Mouse (Mus musculus): ENCODE results near the gene Olfr1152. TPM values are rescaled to one million over a fixed set of nuclear protein-coding genes. Genes with fewer than 3 reads are reported as not detected.

The Olfr1152 gene
- total RNA-seq (2023) = not detected

DNA sequence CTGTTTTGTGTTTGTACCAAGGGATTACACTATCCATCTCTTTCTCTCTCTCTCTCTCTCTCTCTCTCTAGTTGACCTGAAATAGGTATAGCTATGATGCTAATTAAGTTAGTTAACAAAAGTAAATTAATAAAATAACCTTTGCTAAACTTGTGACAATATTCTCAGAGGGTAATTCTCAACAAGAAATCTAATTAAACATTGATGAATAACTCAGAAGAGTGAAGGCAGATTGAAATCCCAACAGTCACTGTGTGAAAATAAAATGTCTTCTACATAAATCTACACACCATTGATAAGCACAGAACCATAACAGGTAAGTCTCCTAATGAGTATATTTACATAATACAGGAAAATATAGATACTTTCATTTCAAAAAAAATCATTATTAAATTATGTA is at the start of gene Olfr1152:
TSS of gene Olfr1152 (plus strand) at position 301 of the 400 bp plus-strand sequence.

DNA sequence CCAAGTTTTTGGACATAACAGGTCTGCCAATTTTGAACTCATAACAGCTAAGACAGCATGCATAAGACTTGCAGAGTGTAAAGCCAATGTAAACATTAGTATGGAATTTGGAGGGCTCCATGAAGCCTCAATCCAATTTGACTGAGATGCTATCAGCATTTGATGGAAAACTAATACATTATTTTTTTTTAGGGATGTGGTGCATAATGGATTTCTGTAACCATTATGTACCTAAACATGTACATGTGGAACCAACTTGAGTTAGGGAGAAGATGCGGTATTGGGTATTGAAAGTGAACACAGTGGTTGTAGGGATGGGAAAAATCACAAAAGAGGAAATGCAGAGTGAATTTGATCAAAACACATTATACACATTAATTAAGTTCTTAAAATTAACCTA is 36.1 kb upstream of the Olfr1152 start, which contains the start of gene Olfr1148:
TSS of gene Olfr1148 (plus strand) at position 301 of the 400 bp plus-strand sequence.

DNA sequence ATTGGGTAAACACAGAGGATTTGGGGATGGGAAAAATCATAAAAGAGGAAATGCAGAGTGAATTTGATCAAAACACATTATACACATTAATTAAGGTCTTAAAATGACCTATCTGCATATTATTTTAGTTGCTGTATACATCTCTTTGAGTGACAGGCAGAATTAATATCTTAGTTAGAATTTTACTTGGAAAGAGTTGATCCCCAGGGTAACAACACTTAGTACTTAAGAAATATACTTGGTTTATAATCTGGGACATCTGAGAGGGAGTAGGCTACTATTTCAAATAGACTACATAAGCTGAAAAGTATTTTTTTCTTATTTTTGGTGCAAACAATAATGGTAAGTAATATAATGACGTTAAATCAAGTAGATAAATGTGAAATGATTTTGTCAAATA is 22.6 kb upstream of the Olfr1152 start, which contains the start of gene Olfr1150-ps1:
TSS of gene Olfr1150-ps1 (plus strand) at position 301 of the 400 bp plus-strand sequence.

DNA sequence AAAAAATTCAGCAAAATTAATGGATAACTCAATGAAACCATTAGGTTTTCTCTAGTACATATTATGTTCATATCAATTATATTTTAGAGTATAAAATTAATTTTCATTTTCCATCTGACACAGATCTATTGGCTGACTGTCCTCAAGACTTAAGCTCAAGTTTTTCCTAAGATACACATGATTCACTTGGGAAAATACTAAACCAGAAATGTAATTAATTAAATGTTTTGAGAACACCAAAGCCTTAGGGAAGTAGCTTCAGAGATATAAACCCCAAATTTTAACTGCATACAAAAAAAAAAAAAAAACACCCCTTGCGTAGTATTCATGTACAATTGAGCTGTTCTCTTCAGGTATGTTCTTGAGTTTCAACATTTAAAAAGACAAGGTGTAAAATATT is 10.7 kb upstream of the Olfr1152 start, which contains the start of gene Olfr1151:
TSS of gene Olfr1151 (plus strand) at position 301 of the 400 bp plus-strand sequence.

DNA sequence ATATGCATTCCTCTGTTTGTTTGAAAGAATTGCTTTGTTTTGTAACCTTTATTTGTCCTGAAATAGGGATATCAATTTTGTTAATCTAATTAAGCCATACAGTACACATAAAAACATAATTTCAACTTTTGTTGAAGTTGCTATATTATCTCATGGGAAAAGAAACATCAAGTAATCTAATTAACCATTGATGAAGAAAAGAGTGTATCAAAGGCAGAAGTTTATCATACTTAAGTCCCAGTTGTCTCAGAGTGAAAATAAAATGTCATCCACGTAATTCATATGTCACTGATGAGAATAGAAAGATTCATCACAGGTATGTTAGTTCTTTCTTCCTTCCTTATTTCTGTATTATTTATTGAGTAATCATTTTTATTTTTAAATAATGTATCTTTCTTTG is 28.4 kb downstream of the Olfr1152 start, which contains the start of gene Olfr1153:
TSS of gene Olfr1153 (plus strand) at position 301 of the 400 bp plus-strand sequence.

DNA sequence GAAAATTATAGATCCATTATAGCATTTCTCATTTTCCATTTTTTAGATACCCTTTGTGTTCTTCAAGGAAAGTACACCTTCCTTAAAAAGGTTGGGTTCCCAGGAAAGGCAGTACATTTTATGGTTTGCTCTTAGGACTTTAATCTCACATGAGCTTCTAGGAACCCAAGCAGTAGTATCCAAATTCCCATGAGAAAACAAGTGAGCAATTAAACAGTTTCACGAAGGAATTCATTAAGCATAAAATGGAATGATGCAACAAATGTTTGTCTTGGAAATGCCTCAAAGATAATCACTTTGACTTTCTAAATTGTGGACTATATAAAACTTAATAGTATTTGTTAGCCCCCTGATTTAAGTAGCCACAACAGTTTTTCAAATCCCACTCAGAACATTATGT is 38.8 kb downstream of the Olfr1152 start, which contains the start of gene Olfr1154:
TSS of gene Olfr1154 (minus strand) at position 101 of the 400 bp plus-strand sequence.

Other genes starting within 250 kb of the Olfr1152 start
- gene Olfr1131, start 239.4 kb upstream of the Olfr1152 start, total RNA-seq (2023) = not detected
- not detected for gene Olfr1132, start 229.0 kb upstream of the Olfr1152 start, total RNA-seq (2023)
- not detected for gene Olfr1133, start 219.1 kb upstream of the Olfr1152 start, total RNA-seq (2023)
- not detected for gene Olfr1134, start 208.0 kb upstream of the Olfr1152 start, total RNA-seq (2023)
- not detected for gene Olfr1135, start 192.8 kb upstream of the Olfr1152 start, total RNA-seq (2023)
- gene Olfr1136, start 172.5 kb upstream of the Olfr1152 start, total RNA-seq (2023) = not detected
- gene Olfr1137, start 153.3 kb upstream of the Olfr1152 start, total RNA-seq (2023) = not detected
- gene Olfr1138, start 126.5 kb upstream of the Olfr1152 start, total RNA-seq (2023) = not detected
- not detected for gene Olfr1140, start 122.7 kb upstream of the Olfr1152 start, total RNA-seq (2023)
- gene Olfr1141, start 112.5 kb upstream of the Olfr1152 start, total RNA-seq (2023) = not detected
- not detected for gene Olfr152, start 87.0 kb upstream of the Olfr1152 start, total RNA-seq (2023)
- gene Olfr1143, start 65.9 kb upstream of the Olfr1152 start, total RNA-seq (2023) = not detected
- gene Olfr1145, start 56.7 kb upstream of the Olfr1152 start, total RNA-seq (2023) = not detected
- gene Olfr1148, start 36.0 kb upstream of the Olfr1152 start, total RNA-seq (2023) = not detected
- gene Olfr1150-ps1, start 22.5 kb upstream of the Olfr1152 start, total RNA-seq (2023) = not detected
- not detected for gene Olfr1151, start 10.6 kb upstream of the Olfr1152 start, total RNA-seq (2023)
- gene Olfr1153, start 28.5 kb downstream of the Olfr1152 start, total RNA-seq (2023) = not detected
- not detected for gene Olfr1154, start 38.7 kb downstream of the Olfr1152 start, total RNA-seq (2023)
- gene Olfr1155, start 78.6 kb downstream of the Olfr1152 start, total RNA-seq (2023) = not detected
- not detected for gene Olfr1156, start 86.6 kb downstream of the Olfr1152 start, total RNA-seq (2023)
- not detected for gene Olfr1157, start 101.8 kb downstream of the Olfr1152 start, total RNA-seq (2023)
- gene Olfr74, start 108.2 kb downstream of the Olfr1152 start, total RNA-seq (2023) = not detected
- not detected for gene Olfr1158, start 123.6 kb downstream of the Olfr1152 start, total RNA-seq (2023)
- gene Olfr1160, start 141.8 kb downstream of the Olfr1152 start, total RNA-seq (2023) = not detected
- not detected for gene Olfr1161, start 156.3 kb downstream of the Olfr1152 start, total RNA-seq (2023)
- gene Olfr73, start 171.2 kb downstream of the Olfr1152 start, total RNA-seq (2023) = not detected
- not detected for gene Olfr1162, start 184.6 kb downstream of the Olfr1152 start, total RNA-seq (2023)
- gene Olfr1163, start 205.3 kb downstream of the Olfr1152 start, total RNA-seq (2023) = not detected
- not detected for gene Olfr1164, start 227.5 kb downstream of the Olfr1152 start, total RNA-seq (2023)